Comparison of ENCODE assay signal across 8 mouse cellular contexts in genomic region chr1:65178126-65178901, GRCm38 (mm10). TPM values are rescaled to one million over a fixed set of nuclear protein-coding genes. Genes with fewer than 3 reads are reported as not detected.
DNase-seq lines count a peak whose midpoint lies in the region; ATAC-seq lines count a peak whose summit lies in the region.

No protein-coding gene starts in this region.

- no peaks in the 10 kb centered on the region for H3K27me3 ChIP-seq in hindbrain, embryonic 12.5 days

- H3K4me2 ChIP-seq in hindbrain, embryonic 12.5 days (replicated peaks): peak overlapping the region; percentile 67

- H3K4me1 ChIP-seq in hindbrain, embryonic 12.5 days: peaks cover 27% of the 10 kb centered on the region

- 6% methylated on average over 27 of the region's 27 CpGs for WGBS in hindbrain, embryonic 12.5 days

- ATAC-seq in hindbrain, embryonic 12.5 days (ENCODE audit: low FRiP score): peak; percentile 85

- H3K36me3 ChIP-seq in hindbrain, embryonic 12.5 days: peaks cover 14% of the 10 kb centered on the region

- peak overlapping the region; percentile 97 for H3K27ac ChIP-seq in hindbrain, embryonic 12.5 days

- peak overlapping the region; percentile 77 for H3K9ac ChIP-seq in hindbrain, embryonic 12.5 days

- H3K9me3 ChIP-seq in hindbrain, embryonic 12.5 days (replicated peaks): no peaks in the 10 kb centered on the region

- peak; percentile 96 for DNase-seq in Muller cell, postnatal 12 days (ENCODE audit: inconsistent ontology term)
- peak; percentile 88 for DNase-seq in cerebellum, adult 9-11 months
- DNase-seq in frontal cortex, adult 2 months (ENCODE audit: extremely low spot score in 1 of 2, low spot score in 1 of 2): peak; percentile 89 to 95
- peak; percentile 90 to 94 for DNase-seq in layer of hippocampus, postnatal 14 days (ENCODE audit: low spot score in 2 of 2)
- peak; percentile 95 for DNase-seq in lung, postnatal 14 days
- DNase-seq in retina, adult 2 months (ENCODE audit: low read depth, low spot score): peak; percentile 74
- DNase-seq in thymus, postnatal 36 days: peak; percentile 90 to 94

- peak overlapping the region; percentile 60 for H3K4me3 ChIP-seq in hindbrain, embryonic 12.5 days

RNA-seq across cellular contexts. Expression of gene Idh1, which starts 8.0 kb away (rescaled TPM):
- polyA plus RNA-seq in frontal cortex, adult 2 months (2012; rRNA removed): 38.6 and 47.7 TPM in 2 replicates
- polyA plus RNA-seq in hindbrain, embryonic 12.5 days (2016; fragmentation: Nextera tagmentation; extraction: Ambion mirVana): 383 and 401 TPM in 2 replicates
- total RNA-seq in layer of hippocampus, postnatal 14 days (2021): 10 to 100 TPM; 96.3 to 98.4 TPM

RNA-seq across cellular contexts. Expression of gene Pikfyve, which starts 8.2 kb away (rescaled TPM):
- polyA plus RNA-seq in frontal cortex, adult 2 months (2012; rRNA removed): 12.1 and 13.9 TPM in 2 replicates
- polyA plus RNA-seq in hindbrain, embryonic 12.5 days (2016; fragmentation: Nextera tagmentation; extraction: Ambion mirVana): 18.9 and 20.2 TPM in 2 replicates
- total RNA-seq in layer of hippocampus, postnatal 14 days (2021): 10 to 100 TPM; 38.9 to 39.0 TPM

RNA-seq across cellular contexts. Expression of gene D630023F18Rik, which starts 55.3 kb away (rescaled TPM):
- 7.1 and 9.2 TPM in 2 replicates for polyA plus RNA-seq in frontal cortex, adult 2 months (2012; rRNA removed)
- polyA plus RNA-seq in hindbrain, embryonic 12.5 days (2016; fragmentation: Nextera tagmentation; extraction: Ambion mirVana): 0.39 and 0.42 TPM in 2 replicates
- total RNA-seq in layer of hippocampus, postnatal 14 days (2021): 10 to 100 TPM; 15.1 to 18.1 TPM

RNA-seq across cellular contexts. Expression of gene Gm28845, which starts 59.0 kb away (rescaled TPM):
- polyA plus RNA-seq in frontal cortex, adult 2 months (2012; rRNA removed): 0.99 and 1.9 TPM in 2 replicates
- not detected in 2 replicates for polyA plus RNA-seq in hindbrain, embryonic 12.5 days (2016; fragmentation: Nextera tagmentation; extraction: Ambion mirVana)
- total RNA-seq in layer of hippocampus, postnatal 14 days (2021): 1 to 10 TPM in 1 of 2 experiments, under 1 TPM in 1; 0.60 to 1.3 TPM

Comparison
In these comparisons a context has a peak if more than half of its experiments do, and no peak if none do; other contexts are left out.
1. Peak in every context shown above with its lines: DNase-seq, ATAC-seq, H3K4me3 ChIP-seq and H3K27ac ChIP-seq.